Mouse (Mus musculus): ENCODE measurements at regions not wholly inside any gene's neighbourhood (a gene's known extent, or its start where the extent isn't known, plus 50 kb on each side); places are given as distances from the start of the nearest gene placed in this dataset.

- DNase-seq (ENCODE audit: low spot score) = no peak
- Histone ChIP-seq H3K4me1 (no peaks in the 10 kb centered on the region), H3K36me3 (no peaks in the 10 kb centered on the region), H3K27ac (replicated peaks) (no peak overlapping the region), H3K9me3 (replicated peaks) (no peaks in the 10 kb centered on the region), H3K27me3 (ENCODE audit: low read depth, poor library complexity, severe bottlenecking) (no peaks in the 10 kb centered on the region), H3K4me3 (no peak overlapping the region)
- WGBS = 86% methylated on average over 4 of the region's 4 CpGs
These were observed 591.3 kb upstream of the Cited2 start for GRCm38 (mm10) chr10:17131763-17132162.

GRCm38 (mm10) chr10:17175385-17175784 lies 547.6 kb upstream of the Cited2 start:
- Histone ChIP-seq H3K4me1 (peaks cover 24% of the 10 kb centered on the region), H3K4me3 (no peak overlapping the region), H3K36me3 (no peaks in the 10 kb centered on the region), H3K9me3 (replicated peaks) (no peaks in the 10 kb centered on the region), H3K27me3 (ENCODE audit: low read depth, poor library complexity, severe bottlenecking) (no peaks in the 10 kb centered on the region), H3K27ac (replicated peaks) (no peak overlapping the region)
- no peak for DNase-seq (ENCODE audit: low spot score)
- WGBS = 87% methylated on average over 3 of the region's 3 CpGs

GRCm38 (mm10) chr10:17177054-17177453 lies 546.0 kb upstream of the Cited2 start:
- Histone ChIP-seq H3K27me3 (ENCODE audit: low read depth, poor library complexity, severe bottlenecking) (no peaks in the 10 kb centered on the region), H3K4me3 (no peak overlapping the region), H3K4me1 (peaks cover 24% of the 10 kb centered on the region), H3K27ac (replicated peaks) (peak overlapping the region; percentile 69), H3K36me3 (no peaks in the 10 kb centered on the region), H3K9me3 (replicated peaks) (no peaks in the 10 kb centered on the region)
- DNase-seq (ENCODE audit: low spot score) = no peak
- WGBS = 51% methylated on average over 1 of the region's 1 CpGs

GRCm38 (mm10) chr10:17177503-17178278 lies 545.3 kb upstream of the Cited2 start:
- 73% methylated on average over 4 of the region's 4 CpGs for WGBS

GRCm38 (mm10) chr10:17178627-17179026 lies 544.4 kb upstream of the Cited2 start:
- Histone ChIP-seq H3K9me3 (replicated peaks) (no peaks in the 10 kb centered on the region), H3K27me3 (ENCODE audit: low read depth, poor library complexity, severe bottlenecking) (no peaks in the 10 kb centered on the region), H3K4me1 (peaks cover 24% of the 10 kb centered on the region), H3K4me3 (no peak overlapping the region), H3K36me3 (no peaks in the 10 kb centered on the region), H3K27ac (replicated peaks) (peak overlapping the region; percentile 1; the same call in 1 of the 2 replicates)
- no peak for DNase-seq (ENCODE audit: low spot score)

More at GRCm38 (mm10) chr10:17177503-17178278, 545.3 kb upstream of the Cited2 start:
- Histone ChIP-seq H3K4me1 (peaks cover 24% of the 10 kb centered on the region), H3K27me3 (ENCODE audit: low read depth, poor library complexity, severe bottlenecking) (no peaks in the 10 kb centered on the region), H3K9me3 (replicated peaks) (no peaks in the 10 kb centered on the region), H3K27ac (replicated peaks) (no peak overlapping the region), H3K36me3 (no peaks in the 10 kb centered on the region), H3K4me3 (no peak overlapping the region)
- no peak for DNase-seq (ENCODE audit: low spot score)

GRCm38 (mm10) chr10:17184418-17184817 lies 538.6 kb upstream of the Cited2 start:
- DNase-seq (ENCODE audit: low spot score) = no peak
- H3K36me3 ChIP-seq = no peaks in the 10 kb centered on the region
- WGBS = 72% methylated on average over 2 of the region's 2 CpGs

GRCm38 (mm10) chr10:17196205-17196604 lies 526.8 kb upstream of the Cited2 start:
- WGBS = 77% methylated on average over 12 of the region's 12 CpGs
- Histone ChIP-seq H3K27ac (replicated peaks) (peak overlapping the region; percentile 13; the same call in 1 of the 2 replicates), H3K27me3 (ENCODE audit: low read depth, poor library complexity, severe bottlenecking) (no peaks in the 10 kb centered on the region; the same call in 1 of the 2 replicates), H3K4me1 (peaks cover 12% of the 10 kb centered on the region), H3K9me3 (replicated peaks) (no peaks in the 10 kb centered on the region), H3K36me3 (no peaks in the 10 kb centered on the region), H3K4me3 (no peak overlapping the region)
- no peak for DNase-seq (ENCODE audit: low spot score)

More at GRCm38 (mm10) chr10:17184418-17184817, 538.6 kb upstream of the Cited2 start:
- no peaks in the 10 kb centered on the region for H3K27me3 ChIP-seq (ENCODE audit: low read depth, poor library complexity, severe bottlenecking)
- no peak overlapping the region for H3K27ac ChIP-seq (replicated peaks)
- H3K4me1 ChIP-seq = peaks cover 7% of the 10 kb centered on the region
- H3K9me3 ChIP-seq (replicated peaks) = no peaks in the 10 kb centered on the region; the same call in 1 of the 2 replicates
- no peak overlapping the region for H3K4me3 ChIP-seq

- DNase-seq (ENCODE audit: low spot score) = no peak
These were observed 526.4 kb upstream of the Cited2 start for GRCm38 (mm10) chr10:17196636-17197035.

GRCm38 (mm10) chr10:17200524-17201426 lies 522.2 kb upstream of the Cited2 start:
- 86% methylated on average over 8 of the region's 8 CpGs for WGBS
- Histone ChIP-seq H3K36me3 (no peaks in the 10 kb centered on the region), H3K9me3 (replicated peaks) (no peaks in the 10 kb centered on the region), H3K4me1 (peaks cover 35% of the 10 kb centered on the region), H3K27ac (replicated peaks) (peak overlapping the region; percentile 82; the same call in 1 of the 2 replicates), H3K27me3 (ENCODE audit: low read depth, poor library complexity, severe bottlenecking) (no peaks in the 10 kb centered on the region; the same call in 1 of the 2 replicates), H3K4me3 (no peak overlapping the region)
- no peak for DNase-seq (ENCODE audit: low spot score)

More at GRCm38 (mm10) chr10:17196636-17197035, 526.4 kb upstream of the Cited2 start:
- no peak overlapping the region for H3K27ac ChIP-seq (replicated peaks)
- H3K4me3 ChIP-seq = no peak overlapping the region
- H3K4me1 ChIP-seq = peaks cover 13% of the 10 kb centered on the region
- H3K27me3 ChIP-seq (ENCODE audit: low read depth, poor library complexity, severe bottlenecking) = no peaks in the 10 kb centered on the region; the same call in 1 of the 2 replicates
- 63% methylated on average over 1 of the region's 1 CpGs for WGBS
- no peaks in the 10 kb centered on the region for H3K36me3 ChIP-seq
- no peaks in the 10 kb centered on the region for H3K9me3 ChIP-seq (replicated peaks)

- Histone ChIP-seq H3K4me1 (peaks cover 30% of the 10 kb centered on the region), H3K4me3 (no peak overlapping the region), H3K27ac (replicated peaks) (peak overlapping the region; percentile 82), H3K27me3 (ENCODE audit: low read depth, poor library complexity, severe bottlenecking) (no peaks in the 10 kb centered on the region; the same call in 1 of the 2 replicates), H3K9me3 (replicated peaks) (no peaks in the 10 kb centered on the region), H3K36me3 (no peaks in the 10 kb centered on the region)
- WGBS = 83% methylated on average over 1 of the region's 1 CpGs
- DNase-seq (ENCODE audit: low spot score) = no peak
These were observed 521.6 kb upstream of the Cited2 start for GRCm38 (mm10) chr10:17201427-17201745.

- DNase-seq (ENCODE audit: low spot score) = peak; percentile 45
- Histone ChIP-seq H3K4me3 (0 out of 2 replicates have a peak overlapping the region, but pooled peaks have one; percentile 11), H3K27me3 (ENCODE audit: low read depth, poor library complexity, severe bottlenecking) (no peaks in the 10 kb centered on the region; the same call in 1 of the 2 replicates), H3K4me1 (peaks cover 30% of the 10 kb centered on the region), H3K9me3 (replicated peaks) (no peaks in the 10 kb centered on the region), H3K36me3 (no peaks in the 10 kb centered on the region), H3K27ac (replicated peaks) (peak overlapping the region; percentile 82)
- WGBS = 17% methylated on average over 4 of the region's 4 CpGs
These were observed 520.2 kb upstream of the Cited2 start for GRCm38 (mm10) chr10:17202556-17203415.
